Mouse (Mus musculus): ENCODE measurements around the gene Map3k10. TPM values are rescaled to one million over a fixed set of nuclear protein-coding genes. Genes with fewer than 3 reads are reported as not detected.

The Map3k10 gene
- polyA plus RNA-seq, 1 experiment from 2014 or later: 9.0 TPM

- no peaks in the 10 kb centered on the region for H3K9me3 ChIP-seq (replicated peaks)
- H3K27ac ChIP-seq: no peak overlapping the region
- 90% methylated on average over 1 of the region's 1 CpGs for WGBS
- peaks cover 89% of the 10 kb centered on the region for H3K36me3 ChIP-seq (ENCODE audit: poor library complexity, severe bottlenecking)
- no peaks in the 10 kb centered on the region for H3K4me1 ChIP-seq
- H3K4me3 ChIP-seq: no peak overlapping the region
- H3K27me3 ChIP-seq: no peaks in the 10 kb centered on the region
- no peak overlapping the region for H3K4me2 ChIP-seq
- no peak for ATAC-seq
- no peak overlapping the region for H3K9ac ChIP-seq
Measured at GRCm38 (mm10) chr7:27622234-27622633, 52.2 kb downstream of the Map3k10 start.

DNA sequence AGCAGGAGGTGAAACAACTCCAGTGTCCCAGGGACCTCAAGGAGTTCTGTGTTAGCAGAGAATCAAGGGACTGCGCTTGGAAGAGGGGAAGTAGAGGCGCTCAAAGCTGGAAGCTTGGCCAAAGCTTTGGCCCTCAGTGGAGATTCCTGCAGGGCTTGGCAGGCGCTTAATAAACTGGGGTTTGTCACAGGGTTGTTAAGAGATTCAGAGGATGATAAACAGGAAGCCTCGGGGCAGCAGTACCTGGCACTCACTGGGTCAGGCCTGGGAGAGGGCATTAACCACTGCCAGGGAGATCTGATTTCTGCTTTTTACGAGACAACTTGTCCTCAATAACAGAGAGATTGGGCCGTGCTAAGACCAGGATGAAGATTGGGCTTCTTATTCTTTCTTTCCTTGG, 53.4 kb downstream of the Map3k10 start:
- H3K4me2 ChIP-seq: no peak overlapping the region
- no peak for ATAC-seq
- H3K27me3 ChIP-seq: no peaks in the 10 kb centered on the region
- peaks cover 91% of the 10 kb centered on the region for H3K36me3 ChIP-seq (ENCODE audit: poor library complexity, severe bottlenecking)
- no peak overlapping the region for H3K9ac ChIP-seq
- no peak overlapping the region for H3K27ac ChIP-seq
- H3K4me1 ChIP-seq: no peaks in the 10 kb centered on the region
- WGBS: 90% methylated on average over 6 of the region's 6 CpGs
- no peak overlapping the region for H3K4me3 ChIP-seq
- no peaks in the 10 kb centered on the region for H3K9me3 ChIP-seq (replicated peaks)

DNA sequence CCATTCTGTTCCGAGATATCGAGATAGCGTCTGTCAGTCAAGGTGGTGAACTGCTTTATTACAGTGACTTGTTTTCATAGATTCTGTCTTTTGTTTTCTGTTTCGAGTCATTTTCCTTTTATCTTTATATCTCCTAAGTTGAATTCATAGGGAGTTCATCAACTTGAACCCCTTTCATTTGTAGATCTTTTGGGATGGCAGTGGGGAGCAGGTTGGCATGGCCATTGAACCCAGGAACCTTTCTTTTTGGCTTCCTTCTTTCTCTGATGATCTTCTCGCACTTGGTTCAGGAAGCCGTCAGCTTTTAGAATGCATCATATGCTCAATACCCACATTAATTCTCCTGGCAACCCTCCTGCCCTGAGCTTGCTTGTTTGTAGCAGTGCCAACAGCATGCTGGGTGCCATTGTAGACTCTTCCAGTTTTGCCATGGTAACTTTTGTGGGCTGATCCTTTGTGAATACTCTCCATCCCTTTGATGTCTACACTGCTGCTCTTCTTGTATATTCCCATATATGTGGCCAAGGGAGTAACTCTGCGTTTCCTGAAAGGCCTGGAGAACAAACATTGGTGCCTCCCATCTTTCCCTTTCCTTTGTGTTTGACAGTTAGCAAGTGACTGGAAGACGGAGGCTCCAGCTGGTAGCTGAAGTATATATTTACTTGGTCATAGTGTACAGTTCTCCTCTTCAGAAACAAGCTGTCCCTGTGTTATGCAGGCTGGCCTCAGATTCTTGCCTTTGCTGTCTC, 60.5 kb downstream of the Map3k10 start:
- Histone ChIP-seq H3K27me3 (no peaks in the 10 kb centered on the region), H3K36me3 (ENCODE audit: poor library complexity, severe bottlenecking) (peaks cover 55% of the 10 kb centered on the region), H3K27ac (peak overlapping the region; percentile 92), H3K9ac (peak overlapping the region; percentile 30; the same call in 1 of the 2 replicates), H3K4me1 (peaks cover 30% of the 10 kb centered on the region), H3K4me3 (0 out of 2 replicates have a peak overlapping the region, but pooled peaks have one; percentile 1), H3K4me2 (peak overlapping the region; percentile 29), H3K9me3 (replicated peaks) (no peaks in the 10 kb centered on the region)
- peak; percentile 86 for ATAC-seq
- WGBS: 31% methylated on average over 8 of the region's 8 CpGs

- peak overlapping the region; percentile 21; the same call in 1 of the 2 replicates for H3K9ac ChIP-seq
- H3K4me1 ChIP-seq: peaks cover 30% of the 10 kb centered on the region
- no peaks in the 10 kb centered on the region for H3K9me3 ChIP-seq (replicated peaks)
- 67% methylated on average over 4 of the region's 4 CpGs for WGBS
- no peak for ATAC-seq
- peak overlapping the region; percentile 92 for H3K27ac ChIP-seq
- H3K36me3 ChIP-seq (ENCODE audit: poor library complexity, severe bottlenecking): peaks cover 50% of the 10 kb centered on the region
- H3K27me3 ChIP-seq: no peaks in the 10 kb centered on the region
- H3K4me2 ChIP-seq: no peak overlapping the region
- no peak overlapping the region for H3K4me3 ChIP-seq
Measured at GRCm38 (mm10) chr7:27612940-27613339, 61.5 kb downstream of the Map3k10 start.

- H3K27ac ChIP-seq: no peak overlapping the region
Measured at GRCm38 (mm10) chr7:27610871-27611270, 63.5 kb downstream of the Map3k10 start.

DNA sequence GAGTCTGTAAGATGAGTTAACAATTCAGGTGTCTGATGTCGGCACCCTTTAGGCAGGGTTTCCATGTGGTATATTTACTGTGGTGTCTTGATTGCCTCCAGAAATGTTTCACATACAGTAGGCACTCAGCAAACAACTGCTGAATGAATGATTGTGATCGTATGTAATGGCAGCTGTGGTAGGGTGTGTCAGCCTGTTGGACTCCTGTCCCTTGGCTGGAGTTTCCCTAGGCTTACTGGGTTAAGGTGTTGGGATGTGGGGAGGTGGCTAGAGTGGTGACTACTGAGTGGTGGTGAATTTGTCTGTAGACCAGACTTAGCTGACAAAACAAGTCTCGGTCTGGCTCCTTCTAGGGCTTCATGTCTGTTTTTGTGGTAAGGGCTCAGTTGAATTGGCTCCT, 64.0 kb downstream of the Map3k10 start:
- ATAC-seq: no peak

More at GRCm38 (mm10) chr7:27610871-27611270, 63.5 kb downstream of the Map3k10 start:
- Histone ChIP-seq H3K4me3 (no peak overlapping the region), H3K4me1 (peaks cover 47% of the 10 kb centered on the region), H3K27me3 (no peaks in the 10 kb centered on the region), H3K36me3 (ENCODE audit: poor library complexity, severe bottlenecking) (peaks cover 29% of the 10 kb centered on the region), H3K9ac (no peak overlapping the region), H3K4me2 (no peak overlapping the region), H3K9me3 (replicated peaks) (no peaks in the 10 kb centered on the region)
- WGBS: 91% methylated on average over 5 of the region's 5 CpGs
- ATAC-seq: no peak

GRCm38 (mm10) chr7:27609688-27610087, 64.7 kb downstream of the Map3k10 start:
- Histone ChIP-seq H3K4me3 (no peak overlapping the region), H3K27me3 (no peaks in the 10 kb centered on the region), H3K4me2 (no peak overlapping the region), H3K27ac (no peak overlapping the region), H3K9me3 (replicated peaks) (no peaks in the 10 kb centered on the region), H3K36me3 (ENCODE audit: poor library complexity, severe bottlenecking) (peaks cover 28% of the 10 kb centered on the region), H3K4me1 (peaks cover 52% of the 10 kb centered on the region), H3K9ac (no peak overlapping the region)
- 85% methylated on average over 2 of the region's 2 CpGs for WGBS
- no peak for ATAC-seq

More for the DNA sequence above, 64.0 kb downstream of the Map3k10 start:
- 95% methylated on average over 3 of the region's 3 CpGs for WGBS
- H3K36me3 ChIP-seq (ENCODE audit: poor library complexity, severe bottlenecking): peaks cover 28% of the 10 kb centered on the region
- no peaks in the 10 kb centered on the region for H3K9me3 ChIP-seq (replicated peaks)
- no peak overlapping the region for H3K9ac ChIP-seq
- H3K4me1 ChIP-seq: peaks cover 52% of the 10 kb centered on the region
- H3K27me3 ChIP-seq: no peaks in the 10 kb centered on the region
- H3K4me3 ChIP-seq: no peak overlapping the region
- no peak overlapping the region for H3K27ac ChIP-seq
- H3K4me2 ChIP-seq: no peak overlapping the region

DNA sequence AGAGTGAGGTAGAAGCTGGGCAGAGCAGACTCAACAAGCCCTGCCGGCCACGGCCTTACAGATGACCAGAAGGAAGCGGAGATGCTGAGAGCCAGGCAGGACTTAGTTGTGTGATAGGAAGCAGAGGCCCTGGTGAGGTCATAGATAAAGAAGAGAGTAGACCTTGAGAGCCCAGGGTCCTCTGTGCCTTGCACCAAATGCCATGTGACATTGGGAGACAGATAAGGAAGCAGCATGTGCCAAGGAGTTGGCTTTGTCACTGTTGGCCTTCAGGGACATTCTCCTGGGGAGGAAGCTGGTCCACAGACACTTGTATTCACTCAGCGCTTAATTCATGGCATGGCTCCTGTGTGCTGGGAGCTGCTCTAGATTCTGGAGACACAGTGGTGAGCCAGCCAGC, 65.1 kb downstream of the Map3k10 start:
- ATAC-seq: no peak
- Histone ChIP-seq H3K4me3 (no peak overlapping the region), H3K36me3 (ENCODE audit: poor library complexity, severe bottlenecking) (peaks cover 28% of the 10 kb centered on the region), H3K27ac (no peak overlapping the region), H3K4me1 (peaks cover 52% of the 10 kb centered on the region), H3K27me3 (no peaks in the 10 kb centered on the region), H3K9ac (no peak overlapping the region), H3K9me3 (replicated peaks) (no peaks in the 10 kb centered on the region), H3K4me2 (no peak overlapping the region)
- WGBS: 93% methylated on average over 4 of the region's 4 CpGs

GRCm38 (mm10) chr7:27608130-27608529, 66.3 kb downstream of the Map3k10 start:
- Histone ChIP-seq H3K9me3 (replicated peaks) (no peaks in the 10 kb centered on the region), H3K36me3 (ENCODE audit: poor library complexity, severe bottlenecking) (peaks cover 28% of the 10 kb centered on the region), H3K4me2 (no peak overlapping the region), H3K4me1 (peaks cover 46% of the 10 kb centered on the region), H3K27ac (no peak overlapping the region; the same call in 1 of the 2 replicates), H3K9ac (no peak overlapping the region), H3K4me3 (no peak overlapping the region), H3K27me3 (no peaks in the 10 kb centered on the region)
- ATAC-seq: no peak
- 94% methylated on average over 3 of the region's 3 CpGs for WGBS

DNA sequence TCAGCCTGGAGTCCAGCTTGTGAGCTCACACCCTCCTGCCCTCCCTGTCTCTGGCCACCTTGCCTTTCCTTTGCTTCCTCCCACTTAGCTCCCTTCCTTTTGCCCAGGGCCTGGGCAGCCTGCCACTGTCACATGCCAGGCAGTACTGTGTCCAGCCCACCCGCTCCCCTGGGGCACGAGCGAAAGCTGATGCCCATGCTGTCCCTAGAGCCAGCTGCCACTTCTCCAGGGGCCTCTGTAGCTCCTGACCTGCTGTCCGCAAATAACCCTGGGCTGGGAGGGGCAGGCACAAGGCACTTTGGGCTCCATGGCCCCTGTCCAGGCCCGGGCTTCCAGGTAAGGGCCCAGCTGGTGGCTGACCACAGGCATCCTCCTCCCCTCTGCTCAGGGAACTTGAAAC, 66.8 kb downstream of the Map3k10 start:
- Histone ChIP-seq H3K4me1 (peaks cover 41% of the 10 kb centered on the region), H3K36me3 (ENCODE audit: poor library complexity, severe bottlenecking) (peaks cover 28% of the 10 kb centered on the region), H3K9ac (no peak overlapping the region), H3K4me3 (no peak overlapping the region), H3K27me3 (no peaks in the 10 kb centered on the region), H3K4me2 (no peak overlapping the region), H3K9me3 (replicated peaks) (no peaks in the 10 kb centered on the region), H3K27ac (peak overlapping the region; percentile 19; the same call in 1 of the 2 replicates)
- no peak for ATAC-seq
- 82% methylated on average over 5 of the region's 5 CpGs for whole genome bisulfite sequencing

DNA sequence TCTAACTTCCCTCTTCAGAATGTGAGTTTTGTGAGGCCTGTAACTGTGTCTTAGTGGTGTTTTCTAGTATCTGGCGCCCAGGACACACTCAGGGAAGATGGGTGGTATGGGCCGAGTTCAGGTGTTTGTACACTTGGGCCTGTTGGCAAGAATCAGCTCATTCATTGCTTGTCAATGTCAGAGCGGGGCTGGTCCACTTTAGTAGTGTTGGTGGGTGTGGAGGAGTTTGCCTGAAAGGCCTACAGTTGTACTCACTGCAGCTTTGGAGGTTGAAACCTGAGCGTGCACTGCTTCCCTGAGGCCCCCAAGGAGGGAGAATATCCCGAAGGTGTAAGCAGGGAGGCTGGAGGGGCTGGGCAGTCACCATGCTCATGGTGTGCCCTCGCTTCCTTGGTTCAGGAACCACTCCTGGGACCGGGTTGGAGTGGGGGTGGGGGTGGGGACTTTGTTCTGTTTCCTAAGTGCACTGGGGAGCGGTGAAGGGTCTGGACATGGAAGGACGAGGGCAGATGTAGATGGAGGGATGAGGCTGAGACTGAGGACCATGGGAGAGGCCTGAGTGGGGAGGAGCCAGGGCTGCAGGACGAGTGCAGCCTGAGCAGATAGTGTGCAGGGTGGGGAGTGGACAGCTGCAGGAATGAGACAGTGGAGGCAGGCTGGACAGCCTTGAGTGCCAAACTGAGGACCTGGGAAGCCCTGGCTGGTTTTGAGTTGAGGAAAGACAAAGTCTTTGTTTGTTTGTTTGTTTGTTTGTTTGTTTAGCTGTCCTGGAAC, 67.7 kb downstream of the Map3k10 start:
- 72% methylated on average over 10 of the region's 10 CpGs for WGBS
- Histone ChIP-seq H3K9me3 (replicated peaks) (no peaks in the 10 kb centered on the region), H3K27me3 (no peaks in the 10 kb centered on the region), H3K4me2 (no peak overlapping the region), H3K4me3 (no peak overlapping the region), H3K36me3 (ENCODE audit: poor library complexity, severe bottlenecking) (peaks cover 28% of the 10 kb centered on the region), H3K4me1 (peaks cover 45% of the 10 kb centered on the region), H3K9ac (no peak overlapping the region), H3K27ac (no peak overlapping the region)
- no peak for ATAC-seq
